Mouse (Mus musculus) ES-E14 (cell line): ENCODE data around the gene Rrp8.

Source experiments
- ZC3H11A ChIP-seq: IDR thresholded peaks from 2 replicates; pipeline ENCODE4 v1.6.1; 2012; ENCODE audit warnings: low read depth, mild to moderate bottlenecking, inconsistent platforms, low read length, borderline replicate concordance
- ZNF384 ChIP-seq: IDR thresholded peaks from 2 replicates; pipeline ENCODE4 v1.6.1; 2012; ENCODE audit warnings: low read depth, low read length, inconsistent platforms

GRCm38 (mm10) chr7:105774661-105775060 lies 37.5 kb upstream of the Rrp8 start:
- no peak for TF ChIP-seq ZC3H11A
- no peak for TF ChIP-seq ZNF384
